Mouse (Mus musculus): Measurements from ENCODE around the gene Fpr3. TPM values are rescaled to one million over a fixed set of nuclear protein-coding genes. Genes with fewer than 3 reads are reported as not detected.
"Not testable (repeated sequence)": the region's sequence is repeated elsewhere in the genome, so short reads cannot be mapped to it uniquely, and the experiment has no call there.

Fpr3 gene
- not detected in 2 replicates for polyA plus RNA-seq (2015; fragmentation: Nextera tagmentation; extraction: Ambion mirVana)

DNA sequence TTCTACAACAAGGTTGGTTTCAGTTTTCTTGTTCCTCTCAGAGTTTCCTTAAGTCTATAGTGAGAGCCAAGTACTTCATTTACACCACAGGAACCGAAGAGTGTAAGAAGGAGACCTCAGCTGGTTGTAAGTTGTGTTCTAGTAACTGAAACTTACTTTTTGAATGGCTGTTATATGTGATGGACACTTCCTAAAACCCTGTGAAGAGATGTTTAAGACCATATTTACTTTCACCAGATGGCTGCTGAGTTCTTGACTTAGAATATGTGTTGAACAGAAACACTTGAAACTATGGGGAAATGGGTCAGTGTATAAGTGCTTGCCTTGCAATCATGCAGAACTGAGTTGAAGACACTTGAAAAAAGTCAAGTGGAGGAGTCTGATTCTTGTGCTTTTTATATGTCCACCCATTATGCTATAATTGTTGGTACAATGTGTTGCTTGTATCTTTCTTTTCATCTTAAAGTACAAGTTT is at the start of gene Fpr3, which contains the start of gene Fpr2:
Gene Fpr3 (plus strand): TSS at position 79 of the 475 bp plus-strand sequence.
Gene Fpr2 (plus strand): TSS at position 51 of the 475 bp plus-strand sequence.
- peak; percentile 36; the same call in 1 of the 2 replicates for ATAC-seq (ENCODE audit: low read depth)
- Histone ChIP-seq H3K9me3 (ENCODE audit: control insufficient read depth, low read length) (no peaks in the 10 kb centered on the region), H3K4me1 (replicated peaks; ENCODE audit: control insufficient read depth, insufficient read depth, low read length) (no peaks in the 10 kb centered on the region), H3K27me3 (ENCODE audit: control insufficient read depth, insufficient read depth, low read depth, low read length) (no peaks in the 10 kb centered on the region), H3K36me3 (ENCODE audit: control insufficient read depth, insufficient read depth, low read length) (no peaks in the 10 kb centered on the region), H3K4me2 (ENCODE audit: low read depth, low read length) (no peak within 1 kb of the TSS), H3K27ac (ENCODE audit: low read length) (no peak within 1 kb of the TSS), H3K9ac (ENCODE audit: low read length) (no peak within 1 kb of the TSS), H3K4me3 (ENCODE audit: low read length) (no peak within 1 kb of the TSS)
- 38% methylated on average over 1 of the region's 1 CpGs for WGBS

DNA sequence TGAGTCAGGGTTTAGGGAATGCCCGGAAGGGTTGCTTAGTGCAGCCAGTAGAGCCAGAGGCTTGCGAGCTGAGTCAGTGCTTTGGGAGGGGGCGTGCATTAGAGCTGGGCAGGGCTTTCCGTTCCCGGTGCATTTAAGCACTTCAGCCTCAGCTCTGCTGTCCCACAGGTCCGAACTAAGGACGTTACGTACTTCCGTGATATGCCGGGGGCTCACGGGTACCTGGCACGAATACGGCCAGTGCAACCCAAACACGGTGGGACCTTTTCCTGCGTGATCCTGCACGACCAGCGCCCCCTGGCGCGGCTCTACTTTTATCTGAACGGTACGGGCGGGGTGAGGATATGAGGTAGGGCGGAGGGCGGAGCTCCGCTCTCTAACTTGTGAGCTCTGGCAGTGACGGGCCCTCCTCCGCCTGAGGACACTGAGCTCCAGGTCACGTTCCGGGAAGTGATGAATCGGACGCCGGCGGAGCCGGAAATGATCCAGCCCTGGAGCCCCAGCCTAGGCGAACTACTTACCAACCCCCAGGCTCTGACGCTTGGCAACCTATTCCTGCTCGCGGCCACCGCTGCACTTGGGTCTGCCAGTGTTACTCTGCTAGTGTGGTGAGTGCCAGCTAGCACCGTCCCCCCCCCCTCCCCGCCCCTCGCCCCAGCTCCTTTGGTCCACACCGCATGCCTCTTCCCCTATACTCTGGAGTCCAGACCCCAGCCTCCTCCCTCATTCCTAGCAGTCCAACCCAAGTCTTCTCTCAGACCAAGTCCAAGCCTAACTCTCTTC is 49.5 kb upstream of the Fpr3 start:
- peaks cover 47% of the 10 kb centered on the region for H3K4me1 ChIP-seq (replicated peaks; ENCODE audit: control insufficient read depth, insufficient read depth, low read length)
- H3K4me2 ChIP-seq (ENCODE audit: low read depth, low read length): peak overlapping the region; percentile 73
- no peaks in the 10 kb centered on the region for H3K27me3 ChIP-seq (ENCODE audit: control insufficient read depth, insufficient read depth, low read depth, low read length)
- peak overlapping the region; percentile 85 for H3K27ac ChIP-seq (ENCODE audit: low read length)
- H3K4me3 ChIP-seq (ENCODE audit: low read length): peak overlapping the region; percentile 54
- H3K9me3 ChIP-seq (ENCODE audit: control insufficient read depth, low read length): no peaks in the 10 kb centered on the region
- ATAC-seq (ENCODE audit: low read depth): peak; percentile 99
- H3K9ac ChIP-seq (ENCODE audit: low read length): peak overlapping the region; percentile 70
- WGBS: under 1% methylated on average over 43 of the region's 43 CpGs
- peaks cover 36% of the 10 kb centered on the region for H3K36me3 ChIP-seq (ENCODE audit: control insufficient read depth, insufficient read depth, low read length)

DNA sequence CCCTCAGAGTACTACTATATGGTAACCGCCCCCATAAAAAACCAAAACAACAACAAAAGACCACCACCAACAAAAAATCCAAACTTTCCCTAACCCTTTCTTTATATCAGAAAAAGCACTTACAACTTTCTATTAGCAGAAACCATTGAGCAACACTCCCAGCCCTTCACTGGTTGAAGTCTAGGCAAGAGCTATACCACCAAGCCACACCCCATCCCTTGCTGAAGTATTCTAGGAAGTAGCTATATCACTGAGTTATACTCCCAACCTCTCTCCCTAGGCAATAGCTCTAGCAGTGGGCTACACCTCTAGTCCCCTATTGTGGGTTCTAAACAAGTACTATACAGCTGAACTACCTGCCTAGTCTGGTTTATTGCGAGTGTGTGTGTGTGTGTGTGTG is 48.4 kb upstream of the Fpr3 start:
- no peak overlapping the region for H3K27ac ChIP-seq (ENCODE audit: low read length)
- 93% methylated on average over 2 of the region's 2 CpGs for WGBS
- H3K4me3 ChIP-seq (ENCODE audit: low read length): no peak overlapping the region
- peaks cover 29% of the 10 kb centered on the region for H3K36me3 ChIP-seq (ENCODE audit: control insufficient read depth, insufficient read depth, low read length)
- H3K4me2 ChIP-seq (ENCODE audit: low read depth, low read length): no peak overlapping the region
- H3K9me3 ChIP-seq (ENCODE audit: control insufficient read depth, low read length): no peaks in the 10 kb centered on the region
- H3K27me3 ChIP-seq (ENCODE audit: control insufficient read depth, insufficient read depth, low read depth, low read length): no peaks in the 10 kb centered on the region
- peaks cover 36% of the 10 kb centered on the region for H3K4me1 ChIP-seq (replicated peaks; ENCODE audit: control insufficient read depth, insufficient read depth, low read length)
- no peak overlapping the region for H3K9ac ChIP-seq (ENCODE audit: low read length)
- ATAC-seq (ENCODE audit: low read depth): no peak

DNA sequence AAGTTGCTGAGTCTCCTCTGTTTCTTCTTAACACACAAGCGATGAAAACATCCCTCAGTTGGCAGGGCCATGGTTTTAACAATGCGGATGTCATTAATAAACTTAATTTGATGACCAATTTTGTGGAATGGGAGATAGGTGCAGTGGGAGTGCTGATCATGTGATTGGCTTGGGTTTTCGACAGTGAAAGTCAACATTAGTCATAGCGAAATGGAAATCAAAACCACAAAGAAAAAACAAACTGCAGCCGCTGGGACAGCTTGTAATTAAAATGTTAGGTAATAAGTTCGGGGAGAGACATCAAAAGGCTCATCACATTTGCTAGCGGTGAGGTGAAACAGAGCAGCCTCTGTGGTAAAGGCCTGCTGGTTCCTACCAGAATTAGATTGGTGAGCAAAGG is 46.9 kb upstream of the Fpr3 start:
- Histone ChIP-seq H3K27me3 (ENCODE audit: control insufficient read depth, insufficient read depth, low read depth, low read length) (no peaks in the 10 kb centered on the region), H3K9me3 (ENCODE audit: control insufficient read depth, low read length) (no peaks in the 10 kb centered on the region), H3K36me3 (ENCODE audit: control insufficient read depth, insufficient read depth, low read length) (peaks cover 29% of the 10 kb centered on the region), H3K27ac (ENCODE audit: low read length) (no peak overlapping the region), H3K9ac (ENCODE audit: low read length) (no peak overlapping the region), H3K4me3 (ENCODE audit: low read length) (no peak overlapping the region), H3K4me2 (ENCODE audit: low read depth, low read length) (no peak overlapping the region), H3K4me1 (replicated peaks; ENCODE audit: control insufficient read depth, insufficient read depth, low read length) (peaks cover 22% of the 10 kb centered on the region)
- WGBS: 87% methylated on average over 7 of the region's 7 CpGs
- ATAC-seq (ENCODE audit: low read depth): no peak

DNA sequence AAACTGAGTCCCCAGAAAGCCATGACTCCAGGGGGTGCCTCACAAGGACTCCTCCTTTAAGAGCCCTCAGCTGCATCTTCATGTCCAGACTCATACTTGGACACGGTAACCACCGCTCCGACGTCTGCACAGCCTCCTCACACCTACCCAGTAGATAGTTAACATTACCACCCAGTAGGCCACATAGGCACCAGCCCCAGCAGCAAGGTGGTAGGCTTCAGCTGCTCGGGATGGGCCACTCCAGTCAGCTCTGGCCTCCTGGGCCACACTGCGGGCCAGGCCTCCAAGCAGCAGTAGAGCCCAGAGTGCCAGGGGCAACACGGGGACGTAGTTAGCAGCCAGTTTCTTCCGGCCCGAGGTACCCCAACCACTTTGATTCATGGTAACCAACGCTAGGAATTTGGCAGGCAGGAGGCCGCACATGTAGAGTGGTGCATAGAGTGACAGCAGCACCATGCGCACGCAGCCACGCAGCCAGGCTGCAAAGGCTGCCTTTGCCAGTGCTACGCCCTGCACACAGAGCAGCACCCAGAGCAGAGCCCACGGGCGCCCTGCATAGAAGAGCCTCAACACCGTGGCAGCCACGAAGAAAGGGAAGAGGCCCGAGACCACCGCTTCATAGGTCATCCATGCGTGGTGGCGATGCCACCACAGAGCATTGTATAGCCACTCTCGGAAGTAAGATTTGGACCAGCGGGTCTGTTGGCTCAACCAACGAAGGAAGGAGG is 44.0 kb upstream of the Fpr3 start:
- Histone ChIP-seq H3K4me3 (ENCODE audit: low read length) (no peak overlapping the region), H3K4me2 (ENCODE audit: low read depth, low read length) (no peak overlapping the region), H3K27ac (ENCODE audit: low read length) (no peak overlapping the region), H3K27me3 (ENCODE audit: control insufficient read depth, insufficient read depth, low read depth, low read length) (no peaks in the 10 kb centered on the region), H3K4me1 (replicated peaks; ENCODE audit: control insufficient read depth, insufficient read depth, low read length) (peaks cover under 1% of the 10 kb centered on the region; the same call in 1 of the 2 replicates), H3K36me3 (ENCODE audit: control insufficient read depth, insufficient read depth, low read length) (peaks cover 24% of the 10 kb centered on the region), H3K9me3 (ENCODE audit: control insufficient read depth, low read length) (no peaks in the 10 kb centered on the region), H3K9ac (ENCODE audit: low read length) (no peak overlapping the region)
- WGBS: 68% methylated on average over 27 of the region's 27 CpGs
- peak; percentile 64 for ATAC-seq (ENCODE audit: low read depth)

DNA sequence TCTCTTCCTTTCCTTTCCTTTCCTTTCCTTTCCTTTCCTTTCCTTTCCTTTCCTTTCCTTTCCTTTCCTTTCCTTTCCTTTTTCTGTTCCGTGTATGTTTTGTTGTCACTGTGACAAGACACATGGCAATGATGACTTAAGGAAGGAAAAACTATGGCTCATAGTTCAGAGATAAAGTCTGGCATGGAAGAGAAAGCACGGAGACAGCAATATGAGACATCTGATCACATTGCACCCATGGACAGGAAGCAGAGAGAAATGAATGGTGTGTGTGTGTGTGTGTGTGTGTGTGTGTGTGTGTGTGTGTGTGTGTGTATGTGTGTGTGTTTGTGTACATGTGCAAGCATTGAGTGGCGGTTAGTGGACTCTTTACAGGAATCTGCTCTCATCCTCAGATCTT is 43.0 kb upstream of the Fpr3 start:
- not testable (repeated sequence) for H3K9me3 ChIP-seq (ENCODE audit: control insufficient read depth, low read length); H3K9ac ChIP-seq (ENCODE audit: low read length); H3K27me3 ChIP-seq (ENCODE audit: control insufficient read depth, insufficient read depth, low read depth, low read length); H3K4me3 ChIP-seq (ENCODE audit: low read length); ATAC-seq (ENCODE audit: low read depth); H3K4me2 ChIP-seq (ENCODE audit: low read depth, low read length); H3K4me1 ChIP-seq (replicated peaks; ENCODE audit: control insufficient read depth, insufficient read depth, low read length); H3K27ac ChIP-seq (ENCODE audit: low read length)
- WGBS: 55% methylated on average over 3 of the region's 3 CpGs
- peaks cover 22% of the 10 kb centered on the region for H3K36me3 ChIP-seq (ENCODE audit: control insufficient read depth, insufficient read depth, low read length)

DNA sequence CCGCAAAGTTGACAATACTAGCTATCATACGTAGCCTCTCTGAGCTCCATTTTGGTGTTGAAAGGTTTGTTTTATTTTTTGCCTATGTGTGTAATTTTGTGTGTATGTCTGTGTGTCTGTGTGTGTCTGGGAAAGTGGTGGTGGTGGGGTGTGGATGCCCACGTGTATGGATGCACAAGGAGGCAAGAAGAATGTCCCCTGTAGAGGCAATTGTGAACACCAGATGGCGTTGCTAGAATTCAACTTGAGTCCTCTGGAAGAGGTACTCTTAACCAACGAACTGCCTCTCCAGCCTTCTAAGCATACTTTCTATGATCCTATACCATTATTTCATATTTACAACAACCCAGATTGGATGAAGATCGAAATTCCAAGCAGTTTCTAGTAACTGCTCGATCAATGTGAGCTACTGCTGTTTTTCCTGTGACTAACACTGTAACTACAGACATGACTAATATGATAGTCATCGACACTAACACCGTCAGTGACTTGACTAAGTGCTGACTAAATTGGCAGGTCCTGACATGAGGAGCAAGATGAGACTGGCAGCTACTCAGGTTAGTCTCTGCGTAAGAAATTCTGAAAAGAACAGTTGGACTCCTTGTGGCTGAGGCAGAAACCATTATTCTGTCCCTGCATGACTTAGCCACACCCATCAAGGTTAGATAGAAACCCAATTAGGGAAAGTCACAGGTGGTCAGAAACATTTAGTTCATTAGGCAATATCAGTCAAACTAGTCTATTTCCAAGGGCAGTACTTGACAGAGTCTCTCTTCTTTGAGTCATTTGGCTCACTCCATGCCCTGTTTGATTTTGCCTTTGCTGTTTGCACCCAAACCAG is 42.2 kb upstream of the Fpr3 start:
- H3K9me3 ChIP-seq (ENCODE audit: control insufficient read depth, low read length): no peaks in the 10 kb centered on the region
- no peak overlapping the region for H3K27ac ChIP-seq (ENCODE audit: low read length)
- no peaks in the 10 kb centered on the region for H3K27me3 ChIP-seq (ENCODE audit: control insufficient read depth, insufficient read depth, low read depth, low read length)
- ATAC-seq (ENCODE audit: low read depth): no peak
- H3K4me3 ChIP-seq (ENCODE audit: low read length): no peak overlapping the region
- no peak overlapping the region for H3K4me2 ChIP-seq (ENCODE audit: low read depth, low read length)
- no peak overlapping the region for H3K9ac ChIP-seq (ENCODE audit: low read length)
- peaks cover 14% of the 10 kb centered on the region for H3K36me3 ChIP-seq (ENCODE audit: control insufficient read depth, insufficient read depth, low read length)
- WGBS: 70% methylated on average over 10 of the region's 10 CpGs
- H3K4me1 ChIP-seq (replicated peaks; ENCODE audit: control insufficient read depth, insufficient read depth, low read length): no peaks in the 10 kb centered on the region

DNA sequence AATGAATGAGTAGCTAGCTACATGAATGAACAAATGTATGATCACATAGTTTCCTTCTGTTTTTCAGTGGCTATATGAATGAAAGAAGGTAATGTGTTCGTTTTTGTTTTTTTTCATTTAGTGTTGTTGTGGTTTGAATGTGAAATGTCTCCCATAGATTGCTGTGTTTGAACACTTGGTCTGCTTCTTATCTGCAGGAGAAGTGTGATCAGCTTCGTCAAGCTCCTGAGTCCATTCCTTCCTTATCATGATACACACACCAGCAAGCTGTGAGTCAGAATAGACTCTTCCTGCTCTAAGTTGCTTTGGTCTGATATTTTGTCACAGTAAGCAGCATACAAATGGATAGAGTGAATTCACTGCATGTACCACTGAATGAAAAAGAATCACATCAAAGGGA is 38.7 kb upstream of the Fpr3 start:
- Histone ChIP-seq H3K4me3 (ENCODE audit: low read length) (no peak overlapping the region), H3K36me3 (ENCODE audit: control insufficient read depth, insufficient read depth, low read length) (0 out of 2 replicates have a peak, but pooled peaks cover 2% of the 10 kb centered on the region), H3K4me2 (ENCODE audit: low read depth, low read length) (no peak overlapping the region), H3K27ac (ENCODE audit: low read length) (no peak overlapping the region), H3K9me3 (ENCODE audit: control insufficient read depth, low read length) (no peaks in the 10 kb centered on the region), H3K9ac (ENCODE audit: low read length) (no peak overlapping the region), H3K27me3 (ENCODE audit: control insufficient read depth, insufficient read depth, low read depth, low read length) (no peaks in the 10 kb centered on the region), H3K4me1 (replicated peaks; ENCODE audit: control insufficient read depth, insufficient read depth, low read length) (no peaks in the 10 kb centered on the region)
- 68% methylated on average over 2 of the region's 2 CpGs for WGBS
- no peak for ATAC-seq (ENCODE audit: low read depth)

All from lung, embryonic 16.5 days (tissue).